Mouse (Mus musculus) liver, postnatal 0 days (tissue): ENCODE results near the gene Tnfsfm13.

Source experiments
- CTCF ChIP-seq: sonication (generic); IDR thresholded peaks from 2 replicates; pipeline ENCODE4 v1.5.1; 2016; ENCODE audit warnings: antibody characterized with exemption, low read depth
- EP300 ChIP-seq: IDR thresholded peaks from 2 replicates; pipeline ENCODE4 v1.6.1; 2016; ENCODE audit warnings: antibody characterized with exemption, low read depth, mild to moderate bottlenecking

- TF ChIP-seq EP300 = no peak
- TF ChIP-seq CTCF = no peak
Observed at GRCm38 (mm10) chr11:69654760-69655159, 41.1 kb downstream of the Tnfsfm13 start.
